Mouse (Mus musculus) cerebellum, adult 8-10 months (tissue): ENCODE measurements around the gene Ang2.

Source experiments
- DNase-seq: peaks from one replicate; pipeline ENCODE4 v3.0.0; 2022

Ang2 gene

DNA sequence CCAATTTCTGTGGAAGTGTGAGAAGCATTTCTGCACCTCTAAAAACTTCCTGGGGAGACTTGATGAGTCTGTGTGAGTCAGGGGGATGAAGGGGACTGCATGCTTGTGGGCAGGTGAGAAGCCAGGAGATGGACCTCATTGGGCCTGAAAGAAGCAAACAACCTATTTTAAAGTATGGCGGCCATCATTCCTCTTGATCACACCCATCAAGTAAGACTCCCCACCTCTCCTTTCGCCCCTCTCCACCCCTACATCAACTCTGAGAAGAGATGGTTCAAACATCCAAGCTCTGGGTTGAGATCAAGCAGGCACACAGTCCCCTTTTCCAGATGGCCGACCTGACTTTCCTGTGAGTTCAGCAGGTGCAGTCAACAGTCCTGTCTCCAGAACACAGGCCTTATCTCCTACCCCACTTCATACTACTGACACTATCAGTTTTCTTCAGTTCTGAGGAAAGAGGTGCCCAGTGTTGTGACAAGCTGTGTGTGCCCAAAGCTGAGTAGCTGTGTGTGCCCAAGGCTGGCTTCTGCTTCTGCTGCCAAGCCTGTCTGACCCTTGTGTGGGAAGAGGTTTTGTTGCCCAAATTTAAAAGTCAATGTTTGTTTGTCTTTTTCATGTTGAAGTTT, 48.6 kb downstream of the Ang2 start:
- DNase-seq, result no peak

GRCm38 (mm10) chr14:51149164-51149563, 49.8 kb downstream of the Ang2 start:
- no peak for DNase-seq

DNA sequence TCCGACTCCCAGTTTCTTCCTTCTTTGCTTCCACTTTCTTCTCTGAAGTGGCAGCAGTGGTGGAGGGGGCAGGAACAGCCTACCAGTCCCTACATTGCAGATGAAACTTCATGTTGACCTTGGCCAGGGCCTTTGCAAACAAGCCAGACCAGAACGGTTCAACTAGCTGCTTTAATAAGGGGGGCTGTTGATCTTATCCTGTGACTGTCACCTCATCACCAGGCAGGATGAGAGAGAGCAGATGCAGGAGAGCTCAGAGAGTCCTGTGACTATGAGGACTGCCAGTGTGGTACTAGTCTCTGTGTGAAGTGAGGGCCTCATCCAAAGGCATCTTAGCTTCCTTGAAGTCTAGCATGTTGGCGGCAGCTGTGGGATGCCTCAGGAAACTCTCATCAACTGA, 50.9 kb downstream of the Ang2 start:
- no peak for DNase-seq

GRCm38 (mm10) chr14:51146685-51147084, 52.3 kb downstream of the Ang2 start, which contains the start of gene Rnase1:
Rnase1 (minus strand) TSS chr14:51146785.
- DNase-seq, result no peak

DNA sequence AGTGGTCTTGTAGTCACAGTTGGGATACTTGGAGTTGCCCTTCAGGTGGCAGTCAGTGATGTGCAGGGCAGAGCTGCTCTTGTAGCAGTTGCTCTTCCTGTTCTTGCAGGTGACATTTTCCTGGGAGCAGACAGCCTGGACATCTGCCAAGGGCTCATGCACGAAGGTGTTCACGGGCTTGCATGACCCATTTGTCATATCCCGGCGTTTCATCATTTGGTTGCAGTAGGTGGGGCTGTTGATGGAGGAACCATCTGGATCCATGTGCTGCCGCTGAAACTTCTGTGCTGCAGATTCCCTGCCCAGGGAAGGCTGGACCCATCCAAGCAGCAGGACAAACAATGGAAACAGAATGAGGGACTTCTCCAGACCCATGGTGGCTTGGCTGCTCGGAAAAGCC, 53.4 kb downstream of the Ang2 start:
- DNase-seq, result no peak
